Mouse (Mus musculus) gastrocnemius, postnatal 36 days (tissue): ENCODE measurements around the gene Polr3e. TPM values are rescaled to one million over a fixed set of nuclear protein-coding genes. Genes with fewer than 3 reads are reported as not detected.
A peak's percentile ranks its signal among the peaks of the same experiment; 100 is the strongest.

Source experiments
- DNase-seq, 2 experiments: peaks; one replicate each; pipeline ENCODE4 v3.0.0; 2022
- intact Hi-C: fragments of 180-260 bp; cut with DNase I; formaldehyde crosslinking; loops from one replicate; pipeline ENCODE4 v1.15.1; 2025
- long read RNA-seq, 2 experiments: library from polyadenylated mRNA; stranded (forward); transcript quantifications; one replicate each; pipeline ENCODE4 v2.0.0; 2021
- total RNA-seq, 2 experiments: library from RNA; stranded (reverse); gene quantifications; 2 replicates each; pipeline ENCODE4 v1.2.3; 2021

Gene Polr3e
- 10 to 100 TPM; 10.7 to 11.4 TPM for total RNA-seq
- long read RNA-seq, experiment 1, full-length matches to known transcripts = 3 of 7 reads
- long read RNA-seq, experiment 1, partial matches to known transcripts = 2 of 7 reads
- long read RNA-seq, experiment 1, other reads (novel, unspliced or antisense) = 2 of 7 reads
- long read RNA-seq, experiment 2, full-length matches to known transcripts = 3 of 17 reads
- long read RNA-seq, experiment 2, partial matches to known transcripts = 4 of 17 reads
- long read RNA-seq, experiment 2, other reads (novel, unspliced or antisense) = 10 of 17 reads

GRCm38 (mm10) chr7:120917592-120918461 lies at the start of gene Polr3e:
Polr3e (plus strand) TSS chr7:120917744.
- DNase-seq = peak; percentile 99 to 100
- intact Hi-C loops = loop anchor here (1.0 to 5.0 kb wide), 2 partner anchors 83 to 241 kb away; partner anchors contain the start of gene Mosmo

DNA sequence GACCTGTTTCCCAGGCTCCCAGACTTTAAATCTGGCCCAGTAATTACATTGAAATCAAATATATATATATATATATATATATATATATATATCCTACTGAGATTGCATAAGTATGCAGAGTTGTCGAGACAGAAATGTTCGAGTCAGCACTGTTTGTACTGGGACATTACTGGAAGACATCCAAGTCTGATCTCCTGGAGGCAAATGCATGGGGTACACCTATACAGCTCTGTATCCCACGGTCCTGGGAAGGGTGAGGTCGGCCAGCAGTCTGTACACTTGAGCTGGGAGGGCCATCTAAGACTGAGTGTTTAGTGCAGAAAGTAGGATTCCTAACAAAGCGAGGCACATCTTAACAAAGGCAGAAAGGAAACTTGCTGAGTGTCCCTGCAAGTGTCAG lies 47.7 kb upstream of the Polr3e start:
- intact Hi-C loops = no loop called here

GRCm38 (mm10) chr7:120870431-120871008 lies 47.0 kb upstream of the Polr3e start:
- intact Hi-C loops = no loop called here
- no peak for DNase-seq

More for the DNA sequence above, 47.7 kb upstream of the Polr3e start:
- no peak for DNase-seq

- DNase-seq = peak in 1 of 2 experiments; percentile 16
- intact Hi-C loops = no loop called here
Observed at GRCm38 (mm10) chr7:120873083-120873482, 44.5 kb upstream of the Polr3e start.

DNA sequence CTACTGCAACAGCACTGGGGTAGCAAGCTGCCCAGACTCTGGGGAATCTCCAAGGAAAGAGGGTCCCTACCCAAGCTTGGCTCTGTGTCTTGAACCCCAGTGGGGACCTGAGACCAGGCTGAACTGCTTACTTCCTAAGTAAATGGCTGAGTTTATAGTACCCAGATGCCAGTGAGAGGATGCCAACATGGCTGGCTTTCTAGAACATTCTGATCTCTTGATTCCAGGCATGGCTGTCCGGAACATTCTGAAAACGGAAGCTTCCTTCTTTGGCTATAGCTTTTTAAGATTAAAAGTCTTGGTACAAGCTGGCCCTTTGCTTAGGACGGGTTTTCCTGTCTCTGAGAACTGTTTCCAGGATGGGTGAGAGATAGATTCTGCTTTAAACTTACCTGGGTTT lies 43.5 kb upstream of the Polr3e start:
- no peak for DNase-seq
- intact Hi-C loops = no loop called here

DNA sequence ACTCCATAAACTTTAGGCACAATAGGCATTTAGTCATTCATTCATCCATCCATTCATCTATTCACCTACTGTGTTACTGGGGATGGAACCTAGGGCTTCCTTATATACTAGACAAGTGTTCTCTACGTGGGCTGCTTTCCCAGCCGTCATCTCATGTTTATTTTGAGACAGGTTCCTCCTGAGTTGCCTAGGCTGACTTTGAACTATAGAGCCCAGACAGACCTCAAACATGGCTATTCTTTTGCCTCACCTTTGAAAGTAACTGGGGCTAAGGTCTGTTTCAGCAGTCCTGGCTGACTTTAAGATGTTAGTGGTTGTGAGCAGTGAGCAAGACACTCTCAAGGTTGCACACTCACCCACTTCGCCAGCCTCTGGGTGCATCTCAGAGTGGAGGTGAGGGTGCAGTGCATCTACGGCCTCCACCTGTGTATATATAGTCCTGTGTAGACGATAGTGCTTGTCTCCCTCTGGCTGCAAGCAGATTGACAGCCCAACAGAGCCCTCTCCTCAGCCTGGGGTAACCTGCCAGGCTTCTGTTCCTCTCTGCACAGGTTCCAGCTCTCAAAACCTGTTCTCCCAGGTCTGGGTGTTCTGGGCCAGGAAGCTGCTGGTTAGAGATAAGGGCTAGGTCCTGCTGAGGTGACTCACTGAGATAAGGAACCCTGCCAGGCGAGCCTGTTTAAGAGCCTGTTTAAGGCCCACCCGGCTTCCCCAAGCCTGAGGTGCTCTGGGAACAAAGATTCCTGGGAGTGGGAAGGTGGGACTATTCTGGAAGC lies 42.6 kb upstream of the Polr3e start:
- intact Hi-C loops = no loop called here
- DNase-seq = no peak

DNA sequence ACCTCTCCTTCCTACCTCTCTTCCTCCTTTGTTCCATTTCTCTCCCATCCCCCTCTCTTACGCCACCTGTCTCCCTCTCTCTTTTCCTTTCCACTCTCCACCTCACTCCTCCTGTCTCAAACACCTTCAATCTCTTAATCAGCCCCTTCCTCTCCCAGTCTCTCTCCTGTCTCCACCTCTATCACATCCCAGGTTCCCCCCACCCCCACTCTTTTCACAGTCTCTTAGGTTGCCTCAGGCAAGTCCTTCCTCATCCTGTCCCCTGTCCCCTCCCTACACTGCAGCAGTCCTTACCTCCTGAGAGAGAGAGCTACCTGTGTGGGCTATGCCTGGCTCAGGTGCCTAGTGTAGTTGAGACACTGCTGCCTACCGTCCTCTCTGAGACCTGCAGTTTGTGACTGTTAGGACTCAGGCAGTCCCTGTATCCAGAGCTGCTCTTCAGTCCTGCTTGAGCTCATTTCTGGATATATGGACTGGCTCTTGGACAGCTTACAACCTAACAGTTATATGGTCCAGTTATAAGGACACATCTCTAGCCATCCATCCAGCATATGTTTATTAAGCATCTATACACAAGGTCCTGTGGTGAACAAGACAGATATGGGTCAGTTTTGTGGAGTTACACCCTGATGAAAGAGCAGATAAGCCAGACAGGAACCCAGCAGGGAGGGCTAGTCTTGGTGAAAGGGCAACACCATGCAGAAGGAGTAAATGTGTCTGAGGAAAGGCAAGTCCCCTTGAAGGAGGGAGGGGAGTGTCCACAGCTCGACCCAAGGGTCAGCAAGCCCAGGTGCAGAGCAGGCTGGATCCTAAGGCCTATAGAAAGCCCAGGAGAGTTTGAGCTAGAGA lies 41.8 kb upstream of the Polr3e start:
- intact Hi-C loops = no loop called here
- no peak for DNase-seq

GRCm38 (mm10) chr7:120878271-120878670 lies 39.3 kb upstream of the Polr3e start:
- no peak for DNase-seq
- intact Hi-C loops = no loop called here

GRCm38 (mm10) chr7:120879972-120880371 lies 37.6 kb upstream of the Polr3e start:
- DNase-seq = no peak
- intact Hi-C loops = loop anchor here (5.0 kb wide), 1 partner anchor 33 kb away; no protein-coding TSS in a partner anchor

- intact Hi-C loops = loop anchor here (5.0 kb wide), 1 partner anchor 33 kb away; no protein-coding TSS in a partner anchor
- DNase-seq = no peak
Observed at GRCm38 (mm10) chr7:120880770-120881169, 36.8 kb upstream of the Polr3e start.

DNA sequence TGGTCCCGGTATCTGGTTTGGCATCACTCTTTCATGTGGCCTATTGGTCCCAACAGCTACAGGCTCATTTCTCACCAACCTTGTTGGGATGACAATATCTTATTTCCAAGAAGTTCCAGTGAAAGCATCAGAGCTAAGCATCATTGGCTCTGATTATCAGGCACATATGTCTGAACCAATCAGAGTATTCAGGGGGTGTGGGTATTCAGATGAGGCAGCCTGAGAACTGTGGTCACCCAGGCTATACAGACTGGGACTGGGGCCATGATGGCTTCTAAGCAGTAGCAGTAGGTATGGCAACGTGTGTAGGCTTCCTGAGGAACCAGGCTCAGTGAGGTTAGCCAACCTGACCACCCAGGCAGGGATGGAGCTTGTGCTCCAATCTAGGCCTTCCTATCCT lies 36.1 kb upstream of the Polr3e start:
- no peak for DNase-seq
- intact Hi-C loops = loop anchor here (5.0 kb wide), 1 partner anchor 34 kb away; no protein-coding TSS in a partner anchor

- intact Hi-C loops = loop anchor here (5.0 kb wide), 1 partner anchor 35 kb away; no protein-coding TSS in a partner anchor
- DNase-seq = no peak
Observed at GRCm38 (mm10) chr7:120882674-120883073, 34.9 kb upstream of the Polr3e start.

GRCm38 (mm10) chr7:120883523-120884290 lies 33.8 kb upstream of the Polr3e start:
- intact Hi-C loops = loop anchor here (5.0 kb wide), 1 partner anchor 36 kb away; no protein-coding TSS in a partner anchor
- no peak for DNase-seq

DNA sequence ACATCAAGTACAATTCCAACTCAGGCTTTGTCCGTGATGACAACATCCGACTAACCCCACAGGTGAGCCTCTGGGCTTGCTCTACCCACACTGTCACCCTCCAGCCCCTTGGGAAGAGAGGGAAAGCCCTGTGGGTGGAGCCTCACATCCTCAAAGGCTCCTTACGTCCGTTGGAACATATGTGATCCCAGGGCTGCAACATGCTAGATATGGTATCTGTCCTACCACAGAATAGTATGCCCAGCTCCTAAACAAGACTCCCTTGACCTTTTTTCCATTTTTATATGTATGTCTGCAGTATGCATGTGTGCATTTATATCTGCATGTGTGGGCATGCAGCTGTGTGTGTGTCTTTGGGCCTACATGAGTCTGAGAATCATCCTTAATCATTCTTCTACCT lies 32.8 kb upstream of the Polr3e start:
- DNase-seq = no peak
- intact Hi-C loops = loop anchor here (5.0 kb wide), 1 partner anchor 37 kb away; no protein-coding TSS in a partner anchor

DNA sequence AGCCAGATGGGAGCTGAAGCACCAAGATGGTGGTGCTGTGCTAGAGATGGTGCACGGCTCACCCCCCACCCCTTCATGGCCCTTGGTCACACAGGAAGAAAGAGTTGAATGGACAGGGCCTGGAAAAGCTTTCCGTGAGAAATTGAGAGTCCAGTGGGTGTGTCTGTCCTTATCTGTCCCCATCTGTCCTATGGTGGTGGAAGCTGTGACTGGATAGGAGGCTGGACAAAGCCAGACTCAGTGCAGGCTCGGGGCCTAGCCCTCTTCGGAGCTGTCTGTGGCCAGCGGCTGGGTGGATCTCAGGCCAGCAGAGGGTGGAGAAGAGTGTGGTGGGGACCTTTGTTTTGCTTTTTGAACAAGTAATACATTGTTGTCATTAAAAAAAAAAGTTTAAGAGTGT lies 24.4 kb upstream of the Polr3e start:
- no peak for DNase-seq
- intact Hi-C loops = no loop called here

DNA sequence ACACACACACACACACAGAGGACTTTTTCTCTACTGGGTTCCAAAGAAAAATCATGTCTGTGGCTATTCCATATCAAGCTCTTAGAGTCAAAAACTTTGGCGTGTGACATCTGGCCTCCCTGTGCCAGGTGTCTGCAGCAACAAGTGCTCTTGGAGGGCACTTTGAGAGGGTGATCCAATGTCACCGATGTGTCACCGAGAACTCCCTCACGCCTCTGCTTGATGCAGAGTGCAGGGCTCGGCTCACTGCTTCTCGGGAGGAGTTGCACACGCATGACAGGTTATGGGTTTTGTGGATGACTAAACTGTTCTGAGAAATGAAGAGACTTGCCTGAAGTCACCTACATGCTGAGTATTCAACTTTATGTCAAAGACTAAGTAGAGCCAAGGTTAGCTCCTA lies 20.5 kb upstream of the Polr3e start:
- DNase-seq = no peak
- intact Hi-C loops = loop anchor here (5.0 kb wide), 1 partner anchor 55 kb away; the partner anchor contains the start of gene Eef2k

DNA sequence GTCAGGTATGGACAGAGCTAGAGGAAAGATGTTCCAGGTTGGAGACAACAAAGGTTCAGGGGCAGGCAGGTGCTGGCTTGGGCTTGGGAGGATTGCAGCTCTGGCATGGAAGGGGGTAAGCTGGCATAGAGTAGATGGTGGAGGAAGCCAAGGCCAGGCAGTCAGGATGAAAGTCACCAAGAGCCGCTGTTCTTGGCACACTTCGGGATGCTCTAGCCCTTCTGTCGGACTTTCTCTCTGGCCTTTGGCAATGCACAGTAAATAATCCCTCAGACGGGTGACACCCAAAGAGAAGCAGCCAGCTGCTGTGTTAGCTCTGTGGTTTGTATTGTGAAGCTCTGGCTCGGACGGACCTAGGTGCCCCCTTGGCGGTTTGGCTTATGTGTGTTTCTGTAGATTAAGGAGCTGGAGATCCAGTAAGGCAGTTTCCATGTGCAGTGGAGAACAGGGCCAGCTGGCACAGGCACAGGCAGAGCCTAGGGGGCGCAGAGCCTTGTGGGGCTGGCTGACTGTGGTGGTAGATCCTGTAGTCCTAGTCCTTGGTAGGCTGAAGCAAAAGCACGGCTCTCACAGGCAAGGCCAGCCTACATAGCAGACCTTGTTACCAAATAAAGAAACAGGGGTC lies 19.7 kb upstream of the Polr3e start:
- intact Hi-C loops = loop anchor here (5.0 kb wide), 1 partner anchor 56 kb away; the partner anchor contains the start of gene Eef2k
- no peak for DNase-seq

DNA sequence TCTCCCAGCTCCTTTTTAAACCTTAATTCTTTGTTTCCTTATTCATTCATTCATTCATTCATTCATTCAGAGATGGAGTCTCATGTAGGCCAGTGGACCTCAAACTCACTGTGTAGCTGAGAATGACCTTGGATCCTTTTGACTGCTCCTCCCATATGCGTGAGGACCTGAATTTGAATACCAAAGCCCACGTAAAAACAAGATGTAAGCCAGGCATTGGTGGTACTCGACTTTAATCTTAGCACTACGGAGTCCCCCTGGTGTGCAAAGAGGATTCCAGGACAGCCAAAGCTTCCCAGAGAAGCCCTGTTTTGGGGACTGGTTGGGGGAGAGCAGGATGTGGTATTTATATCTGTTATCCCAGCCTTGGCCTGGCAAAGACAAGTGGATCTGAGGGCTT lies 17.4 kb upstream of the Polr3e start:
- intact Hi-C loops = no loop called here
- DNase-seq = no peak
